Mouse (Mus musculus): ENCODE measurements around the gene Chdh. TPM values are rescaled to one million over a fixed set of nuclear protein-coding genes. Genes with fewer than 3 reads are reported as not detected.

Gene Chdh
- total RNA-seq, 2 experiments from 2014 or later: 16.1 to 26.4 TPM

DNA sequence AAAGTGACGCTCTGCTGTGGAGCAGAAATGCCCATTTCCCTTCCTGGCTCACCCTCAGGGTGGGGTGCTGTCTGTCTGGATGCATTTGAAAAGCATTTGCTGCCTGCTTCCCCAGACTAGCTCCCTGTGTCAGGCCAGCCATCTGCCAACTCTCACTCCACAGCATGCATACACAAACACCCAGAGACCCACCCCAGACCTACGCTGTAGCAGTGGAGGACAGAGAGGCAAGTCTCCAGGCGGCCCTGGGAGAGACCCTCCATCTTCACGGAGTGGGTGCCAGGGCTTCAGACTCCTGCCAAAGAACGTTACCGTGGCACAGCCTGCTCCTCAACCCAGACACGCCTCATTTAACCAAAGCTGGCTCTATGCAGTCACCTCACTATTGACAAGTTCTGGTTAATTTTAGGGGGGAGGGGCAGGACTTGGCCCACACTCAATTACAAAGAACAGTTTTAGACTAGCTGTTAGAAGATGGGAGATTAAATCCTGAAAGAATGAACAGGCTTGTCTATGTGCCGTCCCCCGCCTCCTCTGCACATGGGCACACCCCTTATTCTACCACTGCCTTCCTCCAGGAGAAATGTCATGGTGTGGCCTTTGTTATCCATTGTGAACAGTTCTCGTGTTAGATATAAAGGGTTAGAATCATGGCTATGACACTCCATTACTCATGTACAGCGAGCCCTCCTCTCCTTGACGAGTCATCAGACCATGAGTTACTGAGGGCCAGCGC lies 47.4 kb downstream of the Chdh start:
- no peak for DNase-seq

DNA sequence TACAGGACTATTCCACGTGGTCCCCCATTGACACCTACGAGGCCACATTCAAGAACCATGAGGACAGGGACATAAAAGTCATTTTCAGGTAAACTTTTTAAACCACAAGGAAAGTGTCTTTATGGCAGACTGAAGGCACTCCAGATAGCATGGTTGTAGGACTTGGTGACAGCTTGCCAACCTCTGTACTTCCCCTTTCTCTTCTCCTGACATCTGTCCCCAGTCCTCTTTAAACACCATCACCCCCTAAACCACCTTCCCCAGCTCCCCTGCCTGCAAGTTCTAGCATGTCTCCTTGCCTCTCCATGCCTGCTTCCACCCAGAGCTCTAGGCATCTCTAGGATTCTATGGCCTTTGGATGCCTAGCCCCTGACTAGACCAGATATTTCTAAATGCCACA lies 56.0 kb downstream of the Chdh start:
- no peak for DNase-seq

DNA sequence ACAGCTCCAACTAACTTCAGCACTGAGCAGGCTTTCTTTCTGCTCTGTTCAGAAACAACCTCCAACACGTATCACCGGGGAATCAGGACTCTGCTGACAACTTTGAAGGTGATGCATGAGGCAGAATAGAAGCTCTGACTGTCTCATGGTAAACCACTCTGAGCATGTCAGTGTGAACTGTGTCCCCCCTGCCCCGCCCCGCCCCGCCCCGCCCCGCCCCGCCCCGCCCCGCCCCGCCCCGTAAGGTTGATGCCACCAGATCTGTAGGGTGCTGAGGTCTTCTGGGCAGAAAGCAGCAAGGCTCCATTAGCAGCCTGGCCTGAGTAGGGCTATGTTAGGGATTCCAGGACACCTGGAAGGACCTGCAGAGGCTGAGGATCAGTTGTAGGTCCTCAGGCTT lies 57.9 kb downstream of the Chdh start:
- DNase-seq: no peak

DNA sequence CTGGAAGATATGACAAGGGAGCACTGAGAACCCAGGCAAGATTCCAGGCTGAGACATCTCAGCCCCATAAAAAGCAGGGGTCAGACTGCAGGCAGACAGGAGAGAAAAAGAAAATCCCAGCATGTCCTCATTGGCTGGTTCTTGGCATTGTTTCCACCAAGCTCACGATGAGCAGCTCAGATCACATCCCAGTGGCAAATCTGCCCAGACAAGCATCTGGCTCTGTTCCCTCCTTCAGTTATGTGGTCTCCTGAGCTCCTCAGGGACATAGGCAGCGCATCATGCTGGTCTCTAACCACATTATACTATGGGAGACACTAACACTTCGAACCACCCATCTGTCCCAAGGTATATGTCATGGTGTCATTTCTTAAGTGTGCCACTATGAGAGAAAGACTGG lies 59.7 kb downstream of the Chdh start:
- no peak for DNase-seq

DNA sequence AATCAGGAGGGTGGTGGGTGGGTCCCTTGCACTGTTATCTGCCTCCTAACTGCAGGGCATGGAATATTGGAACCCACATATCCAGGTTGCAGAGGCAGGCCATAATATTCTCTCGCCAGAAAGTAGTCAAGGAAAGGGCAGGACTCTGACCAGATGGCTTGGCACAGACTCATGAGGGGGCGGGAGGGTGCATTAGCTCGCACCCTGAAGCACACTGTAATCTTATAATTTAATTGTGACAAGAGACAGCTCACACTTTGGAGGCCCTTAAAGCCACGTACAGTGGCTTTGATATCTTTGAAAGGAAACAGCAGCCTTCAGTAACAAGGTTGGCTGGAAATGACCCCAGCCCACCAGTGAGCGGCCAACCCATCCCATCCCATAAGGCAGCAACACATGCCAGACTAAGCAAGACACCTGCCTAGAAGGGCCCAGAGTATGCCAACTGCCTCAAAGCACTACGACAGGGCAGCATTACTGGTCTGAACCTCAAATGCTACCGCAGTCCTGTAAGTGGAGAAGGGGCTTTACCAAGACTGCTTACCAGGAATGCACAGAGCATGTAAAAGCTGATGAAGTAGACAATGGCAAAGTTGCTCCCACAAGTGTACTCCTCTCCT lies 66.6 kb downstream of the Chdh start:
- peak; percentile 16 for DNase-seq

DNA sequence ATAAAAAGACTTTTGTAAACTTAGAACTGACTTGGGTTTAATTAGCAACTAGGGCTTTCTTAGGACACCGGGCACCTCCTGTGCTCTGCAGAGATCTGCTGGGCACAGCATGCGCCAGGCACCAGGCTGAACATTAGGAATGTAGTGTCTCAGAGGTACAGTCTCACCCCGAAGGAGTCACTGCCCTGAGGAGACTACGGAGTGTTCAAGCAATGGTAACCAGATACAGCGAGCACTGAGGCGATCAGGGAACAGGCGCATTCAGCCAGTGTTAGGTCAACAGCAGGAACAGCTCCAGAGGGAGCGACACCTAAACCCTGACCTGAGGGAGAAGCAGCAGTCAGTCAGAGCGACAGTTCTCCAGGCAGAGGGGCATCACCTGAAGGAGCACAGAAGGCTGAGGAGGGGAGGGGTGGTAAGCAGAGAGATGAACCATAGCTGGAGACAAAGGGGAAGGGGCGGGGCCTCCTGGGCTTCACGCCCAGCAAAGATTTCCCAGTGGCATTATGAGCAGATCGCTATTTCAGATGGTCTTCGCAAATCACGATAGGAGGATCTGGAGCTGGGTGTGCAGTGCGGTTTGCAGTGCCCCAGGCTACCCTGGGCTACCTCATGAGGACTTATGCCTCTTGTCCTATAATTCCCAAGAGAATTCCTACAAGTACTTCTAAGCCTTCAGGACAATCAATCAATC lies 69.4 kb downstream of the Chdh start:
- DNase-seq: no peak

DNA sequence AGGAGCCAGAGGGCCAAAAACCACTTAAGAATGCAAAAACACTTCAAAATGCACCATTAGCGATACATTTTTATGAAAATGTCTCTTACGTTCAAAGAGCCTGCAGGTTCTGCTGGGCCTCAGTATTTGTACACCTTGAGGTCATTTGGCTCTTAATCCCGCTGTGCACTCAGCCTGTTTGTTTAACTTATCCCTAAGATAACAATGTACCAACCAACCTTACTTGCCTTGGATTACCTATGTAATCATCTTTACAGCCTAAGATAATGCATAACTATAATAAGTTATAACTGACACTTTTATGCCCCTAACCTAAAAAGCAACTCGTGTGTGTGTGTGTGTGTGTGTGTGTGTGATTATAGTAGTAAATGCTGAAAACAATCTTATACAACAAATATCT lies 70.9 kb downstream of the Chdh start:
- no peak for DNase-seq

Small RNAs within 50 kb of the gene (microRNA-seq; reads per million reads assigned to microRNA genes)
- gene Mir6947: not detected

Other genes starting within 250 kb of the Chdh start
- gene Selenok, start 40.7 kb upstream of the Chdh start, total RNA-seq (2021): 10 to 100 TPM; 67.8 to 89.2 TPM
- 10 to 100 TPM; 44.8 to 56.5 TPM for gene Actr8, start 30.7 kb upstream of the Chdh start, total RNA-seq (2021)
- gene Il17rb, start 127 bp upstream of the Chdh start, total RNA-seq (2021): 1 to 10 TPM; 2.1 to 3.0 TPM

Measured in adrenal gland, postnatal 10 days (tissue).